Mouse (Mus musculus): ENCODE measurements around the gene Tubgcp3. TPM values are rescaled to one million over a fixed set of nuclear protein-coding genes. Genes with fewer than 3 reads are reported as not detected.
A peak's percentile ranks its signal among the peaks of the same experiment; 100 is the strongest.
"Not testable (repeated sequence)": the region's sequence is repeated elsewhere in the genome, so short reads cannot be mapped to it uniquely, and the experiment has no call there.

The Tubgcp3 gene
- polyA plus RNA-seq, 1 experiment from 2014 or later = 13.5 TPM

DNA sequence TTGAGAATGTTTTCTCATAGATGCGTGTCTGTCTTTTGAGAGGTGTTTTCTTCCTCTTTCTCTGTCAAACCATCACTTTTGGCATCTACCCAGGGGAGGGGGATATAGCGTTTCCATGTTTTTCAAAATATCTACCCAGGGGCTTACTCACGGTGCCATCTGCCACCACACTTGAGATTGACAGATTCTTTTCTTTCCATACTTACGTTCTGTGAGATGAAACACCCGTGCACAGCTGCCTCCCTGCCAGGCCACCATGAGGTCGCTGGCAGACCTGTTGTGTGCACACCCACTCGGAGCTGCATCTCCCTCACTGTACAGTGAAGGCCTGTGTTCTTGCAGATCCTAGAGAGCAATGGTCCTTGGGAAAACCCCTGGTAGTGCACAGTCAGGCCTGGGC lies 58.8 kb downstream of the Tubgcp3 start:
- no peaks in the 10 kb centered on the region for H3K9me3 ChIP-seq (ENCODE audit: control insufficient read depth, low read length)
- no peak overlapping the region for H3K4me2 ChIP-seq (replicated peaks; ENCODE audit: low read depth)
- ATAC-seq (ENCODE audit: low FRiP score, low TSS enrichment) (no peak), DNase-seq (ENCODE audit: low spot score) (no peak)
- no peak overlapping the region for H3K4me3 ChIP-seq (ENCODE audit: low read depth, low read length)
- H3K27ac ChIP-seq (replicated peaks) = no peak overlapping the region
- H3K4me1 ChIP-seq (replicated peaks; ENCODE audit: control insufficient read depth, insufficient read depth) = no peaks in the 10 kb centered on the region
- TF ChIP-seq EP300 (optimal IDR thresholded peaks at IDR 0.05) = no peak
- no peak for TF ChIP-seq CTCF (IDR thresholded peaks at IDR 0.05; ENCODE audit: low read depth)
- H3K9ac ChIP-seq (ENCODE audit: low read length) = no peak overlapping the region
- H3K36me3 ChIP-seq (ENCODE audit: control insufficient read depth, insufficient read depth, low read length) = peaks cover 7% of the 10 kb centered on the region; the same call in 1 of the 2 replicates
- no peaks in the 10 kb centered on the region for H3K27me3 ChIP-seq (ENCODE audit: control insufficient read depth, insufficient read depth, low read length)
- WGBS = 84% methylated on average over 7 of the region's 7 CpGs

- ATAC-seq (ENCODE audit: low FRiP score, low TSS enrichment) = peak; percentile 47; the same call in 1 of the 2 replicates
- no peak overlapping the region for H3K4me2 ChIP-seq (replicated peaks; ENCODE audit: low read depth)
Observed at GRCm38 (mm10) chr8:12609752-12610449, 62.1 kb downstream of the Tubgcp3 start.

GRCm38 (mm10) chr8:12608810-12609209 lies 63.2 kb downstream of the Tubgcp3 start:
- H3K27me3 ChIP-seq (ENCODE audit: control insufficient read depth, insufficient read depth, low read length) = no peaks in the 10 kb centered on the region
- TF ChIP-seq EP300 (optimal IDR thresholded peaks at IDR 0.05) (no peak), CTCF (IDR thresholded peaks at IDR 0.05; ENCODE audit: low read depth) (no peak)
- H3K4me1 ChIP-seq (replicated peaks; ENCODE audit: control insufficient read depth, insufficient read depth) = no peaks in the 10 kb centered on the region
- H3K9ac ChIP-seq (ENCODE audit: low read length) = no peak overlapping the region
- WGBS = 56% methylated on average over 10 of the region's 10 CpGs
- H3K36me3 ChIP-seq (ENCODE audit: control insufficient read depth, insufficient read depth, low read length) = no peaks in the 10 kb centered on the region
- no peak overlapping the region for H3K4me3 ChIP-seq (ENCODE audit: low read depth, low read length)
- H3K9me3 ChIP-seq (ENCODE audit: control insufficient read depth, low read length) = no peaks in the 10 kb centered on the region
- ATAC-seq (ENCODE audit: low FRiP score, low TSS enrichment) (peak; percentile 75), DNase-seq (ENCODE audit: low spot score) (peak; percentile 70)
- H3K27ac ChIP-seq (replicated peaks) = no peak overlapping the region
- H3K4me2 ChIP-seq (replicated peaks; ENCODE audit: low read depth) = no peak overlapping the region

More at GRCm38 (mm10) chr8:12609752-12610449, 62.1 kb downstream of the Tubgcp3 start:
- Histone ChIP-seq H3K4me3 (ENCODE audit: low read depth, low read length) (no peak overlapping the region), H3K36me3 (ENCODE audit: control insufficient read depth, insufficient read depth, low read length) (no peaks in the 10 kb centered on the region), H3K9me3 (ENCODE audit: control insufficient read depth, low read length) (no peaks in the 10 kb centered on the region), H3K27me3 (ENCODE audit: control insufficient read depth, insufficient read depth, low read length) (no peaks in the 10 kb centered on the region), H3K27ac (replicated peaks) (no peak overlapping the region), H3K9ac (ENCODE audit: low read length) (no peak overlapping the region), H3K4me1 (replicated peaks; ENCODE audit: control insufficient read depth, insufficient read depth) (no peaks in the 10 kb centered on the region)
- WGBS = 42% methylated on average over 12 of the region's 12 CpGs
- DNase-seq (ENCODE audit: low spot score) = peak; percentile 26
- TF ChIP-seq CTCF (IDR thresholded peaks at IDR 0.05; ENCODE audit: low read depth) = no peak
- no peak for TF ChIP-seq EP300 (optimal IDR thresholded peaks at IDR 0.05)

DNA sequence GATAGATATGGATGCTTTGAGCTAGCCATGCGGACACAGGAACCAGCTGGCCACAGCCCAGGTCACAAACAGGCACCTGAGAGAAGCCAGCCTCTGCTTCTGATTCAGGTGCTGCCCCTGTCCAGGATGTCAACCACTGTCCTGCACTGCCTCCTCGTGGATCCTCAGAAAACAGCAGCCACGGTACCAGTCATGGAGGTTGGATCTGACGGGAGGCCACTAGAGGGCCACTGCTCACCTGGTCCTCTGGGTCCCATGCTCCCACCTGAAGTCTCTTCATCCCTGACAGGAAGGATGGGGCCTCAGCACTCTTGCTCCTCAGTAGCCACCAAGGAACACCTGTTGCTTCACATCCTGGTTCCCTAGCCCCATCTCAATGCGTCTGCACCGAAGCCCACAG lies 64.8 kb downstream of the Tubgcp3 start:
- H3K9me3 ChIP-seq (ENCODE audit: control insufficient read depth, low read length) = no peaks in the 10 kb centered on the region
- TF ChIP-seq EP300 (optimal IDR thresholded peaks at IDR 0.05) (no peak), CTCF (IDR thresholded peaks at IDR 0.05; ENCODE audit: low read depth) (peak; percentile 96)
- WGBS = 29% methylated on average over 6 of the region's 6 CpGs
- H3K4me1 ChIP-seq (replicated peaks; ENCODE audit: control insufficient read depth, insufficient read depth) = no peaks in the 10 kb centered on the region
- no peak overlapping the region for H3K9ac ChIP-seq (ENCODE audit: low read length)
- H3K36me3 ChIP-seq (ENCODE audit: control insufficient read depth, insufficient read depth, low read length) = no peaks in the 10 kb centered on the region
- no peak overlapping the region for H3K4me3 ChIP-seq (ENCODE audit: low read depth, low read length)
- no peak overlapping the region for H3K4me2 ChIP-seq (replicated peaks; ENCODE audit: low read depth)
- no peaks in the 10 kb centered on the region for H3K27me3 ChIP-seq (ENCODE audit: control insufficient read depth, insufficient read depth, low read length)
- DNase-seq (ENCODE audit: low spot score) = peak; percentile 90
- ATAC-seq (ENCODE audit: low FRiP score, low TSS enrichment) = peak; percentile 64
- H3K27ac ChIP-seq (replicated peaks) = no peak overlapping the region

- Histone ChIP-seq H3K4me2 (replicated peaks; ENCODE audit: low read depth) (no peak overlapping the region), H3K9me3 (ENCODE audit: control insufficient read depth, low read length) (no peaks in the 10 kb centered on the region), H3K4me3 (ENCODE audit: low read depth, low read length) (no peak overlapping the region), H3K27me3 (ENCODE audit: control insufficient read depth, insufficient read depth, low read length) (no peaks in the 10 kb centered on the region), H3K4me1 (replicated peaks; ENCODE audit: control insufficient read depth, insufficient read depth) (no peaks in the 10 kb centered on the region), H3K36me3 (ENCODE audit: control insufficient read depth, insufficient read depth, low read length) (no peaks in the 10 kb centered on the region), H3K27ac (replicated peaks) (no peak overlapping the region), H3K9ac (ENCODE audit: low read length) (no peak overlapping the region)
- ATAC-seq (ENCODE audit: low FRiP score, low TSS enrichment) (no peak), DNase-seq (ENCODE audit: low spot score) (no peak)
- 73% methylated on average over 5 of the region's 5 CpGs for WGBS
- TF ChIP-seq EP300 (optimal IDR thresholded peaks at IDR 0.05) (no peak), CTCF (IDR thresholded peaks at IDR 0.05; ENCODE audit: low read depth) (no peak)
Observed at GRCm38 (mm10) chr8:12583785-12584184, 88.3 kb downstream of the Tubgcp3 start.

DNA sequence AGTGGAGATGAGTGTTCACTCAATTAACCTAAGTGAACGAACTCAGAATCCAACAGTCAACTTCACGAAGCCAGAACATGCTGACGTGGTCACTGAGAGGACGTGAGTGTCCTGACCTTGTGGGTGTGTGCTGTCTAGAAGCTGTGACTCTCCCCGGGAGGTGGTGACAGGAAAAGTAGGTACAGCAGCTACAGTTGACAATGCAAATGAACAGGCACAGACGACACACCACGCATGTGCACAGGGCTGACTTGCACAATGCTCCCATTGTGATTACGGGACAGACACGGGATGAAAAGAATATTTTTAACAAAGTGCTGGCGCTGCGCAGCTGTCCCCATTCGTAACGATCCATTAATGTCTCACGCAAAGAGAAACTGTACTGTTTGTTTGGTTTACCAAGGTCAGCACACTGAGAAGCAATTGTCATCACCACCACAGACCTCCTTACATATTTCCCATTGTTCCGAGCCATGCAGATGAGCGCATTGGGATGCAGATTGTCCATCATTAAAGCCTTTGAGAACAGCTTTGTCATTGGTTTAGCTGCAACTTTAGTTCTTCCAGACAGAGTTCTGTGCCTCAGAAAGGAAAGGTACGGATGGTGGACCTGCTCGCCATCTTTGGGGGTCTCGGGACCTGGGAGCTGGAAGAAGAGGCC lies 92.6 kb downstream of the Tubgcp3 start:
- not testable (repeated sequence) for H3K4me1 ChIP-seq (replicated peaks; ENCODE audit: control insufficient read depth, insufficient read depth); H3K36me3 ChIP-seq (ENCODE audit: control insufficient read depth, insufficient read depth, low read length); H3K9me3 ChIP-seq (ENCODE audit: control insufficient read depth, low read length); H3K27me3 ChIP-seq (ENCODE audit: control insufficient read depth, insufficient read depth, low read length); H3K4me2 ChIP-seq (replicated peaks; ENCODE audit: low read depth); H3K4me3 ChIP-seq (ENCODE audit: low read depth, low read length); DNase-seq (ENCODE audit: low spot score); H3K27ac ChIP-seq (replicated peaks); ATAC-seq (ENCODE audit: low FRiP score, low TSS enrichment); H3K9ac ChIP-seq (ENCODE audit: low read length)
- WGBS = 77% methylated on average over 19 of the region's 19 CpGs
